Mouse (Mus musculus) midbrain, embryonic 10.5 days (tissue): ENCODE results near the gene Bpifb3. TPM values are rescaled to one million over a fixed set of nuclear protein-coding genes. Genes with fewer than 3 reads are reported as not detected.

Experiments
- DNase-seq: peaks from one replicate; pipeline ENCODE4 v3.0.0-alpha.2; 2017; ENCODE audit warnings: low spot score
- H3K27ac ChIP-seq: fragments of 300-500 bp; sonication (generic); replicated peaks from 2 replicates; pipeline ENCODE4 v1.5.1; 2016; ENCODE audit warnings: mild to moderate bottlenecking
- H3K27me3 ChIP-seq: fragments of 300-500 bp; sonication (generic); 2 replicates; pipeline ENCODE4 v1.6.1; 2016; ENCODE audit warnings: low read depth, mild to moderate bottlenecking; ENCODE audit not compliant: poor library complexity, severe bottlenecking
- H3K36me3 ChIP-seq: fragments of 300-500 bp; sonication (generic); 2 replicates; pipeline ENCODE4 v1.6.1; 2016; ENCODE audit warnings: mild to moderate bottlenecking, moderate library complexity
- H3K4me1 ChIP-seq: fragments of 300-500 bp; sonication (generic); 2 replicates; pipeline ENCODE4 v1.6.1; 2016
- H3K4me3 ChIP-seq: fragments of 300-500 bp; sonication (generic); 2 replicates; pipeline ENCODE4 v1.5.1; 2016; ENCODE audit warnings: mild to moderate bottlenecking, moderate library complexity
- H3K9me3 ChIP-seq: fragments of 300-500 bp; sonication (generic); replicated peaks from 2 replicates; pipeline ENCODE4 v1.6.1; 2016; ENCODE audit warnings: mild to moderate bottlenecking
- WGBS: fragments of 180-500 bp; shearing (Covaris S2); methylation state at CpG from one replicate; pipeline ENCODE4 v1.1.7; 2016; 5-methylcytosine and 5-hydroxymethylcytosine counted together
- polyA plus RNA-seq: library from polyadenylated mRNA; unstranded; fragments of >200 nt; fragmentation: Nextera tagmentation; extraction: Ambion mirVana; gene quantifications from 2 replicates; pipeline ENCODE4 v1.2.1, GENCODE M21; 2016

Bpifb3 gene
- polyA plus RNA-seq, 1 experiment from 2014 or later: not detected

DNA sequence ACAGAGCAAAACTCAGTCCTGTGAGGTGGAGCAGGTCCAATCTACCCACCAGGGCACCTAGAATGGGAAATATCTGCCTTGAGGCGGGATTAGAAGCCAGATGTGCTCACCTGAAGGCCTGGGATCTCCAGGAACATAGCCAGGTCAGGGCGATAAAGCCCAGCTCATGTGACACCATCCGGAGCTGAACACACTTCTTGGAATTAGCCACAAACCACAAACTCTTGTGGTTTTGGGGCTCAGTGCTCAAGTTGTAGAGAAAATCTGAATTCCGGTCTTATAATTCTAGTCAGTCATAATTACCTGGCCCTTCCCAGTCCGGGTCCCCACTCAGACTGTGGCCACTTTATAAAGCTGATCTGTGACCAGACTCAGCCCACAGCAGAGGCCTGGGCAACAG is 19.8 kb downstream of the Bpifb3 start, which contains the start of gene Bpifb4:
Bpifb4 (plus strand) TSS at position 370 of the 400 bp plus-strand sequence.
- Histone ChIP-seq H3K4me1 (no peaks in the 10 kb centered on the region), H3K4me3 (no peak within 1 kb of the TSS)
- WGBS: 91% methylated on average over 5 of the region's 5 CpGs

DNA sequence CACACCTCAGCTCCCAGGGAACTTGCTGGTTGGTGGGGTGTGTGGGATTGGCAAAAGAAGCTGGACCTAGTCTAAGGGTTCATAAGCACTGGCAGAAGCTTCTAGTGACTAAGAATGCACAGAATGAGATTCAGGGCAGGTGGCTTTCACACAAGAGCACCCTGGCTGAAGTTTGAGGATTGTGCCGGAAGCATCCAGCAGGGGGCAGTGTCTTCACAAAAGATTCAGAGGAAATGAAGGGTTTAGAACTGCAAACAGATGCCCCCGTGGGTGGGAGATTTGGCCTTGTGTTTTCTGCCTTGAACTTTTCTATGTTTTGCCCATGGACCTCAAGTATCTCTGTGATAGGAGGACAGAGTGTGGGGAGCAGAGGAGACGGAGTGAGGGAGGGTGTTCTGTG is 25.5 kb downstream of the Bpifb3 start:
- H3K9me3 ChIP-seq: no peaks in the 10 kb centered on the region
- no peak overlapping the region for H3K4me3 ChIP-seq
- peak; percentile 54 for DNase-seq
- no peaks in the 10 kb centered on the region for H3K36me3 ChIP-seq
- H3K27me3 ChIP-seq: no peaks in the 10 kb centered on the region
- peaks cover 7% of the 10 kb centered on the region for H3K4me1 ChIP-seq
- no peak overlapping the region for H3K27ac ChIP-seq
- WGBS: 39% methylated on average over 3 of the region's 3 CpGs

More for the DNA sequence above, 19.8 kb downstream of the Bpifb3 start, which contains the start of gene Bpifb4:
- no peaks in the 10 kb centered on the region for H3K36me3 ChIP-seq
- H3K9me3 ChIP-seq: no peaks in the 10 kb centered on the region
- no peak within 1 kb of the TSS for H3K27ac ChIP-seq
- no peak for DNase-seq
- H3K27me3 ChIP-seq: no peaks in the 10 kb centered on the region

- no peak overlapping the region for H3K4me3 ChIP-seq
- DNase-seq: no peak
- H3K36me3 ChIP-seq: no peaks in the 10 kb centered on the region
- no peaks in the 10 kb centered on the region for H3K9me3 ChIP-seq
- H3K27ac ChIP-seq: no peak overlapping the region
- 91% methylated on average over 8 of the region's 8 CpGs for WGBS
- peaks cover 7% of the 10 kb centered on the region for H3K4me1 ChIP-seq
- H3K27me3 ChIP-seq: no peaks in the 10 kb centered on the region
These were observed 26.5 kb downstream of the Bpifb3 start for GRCm38 (mm10) chr2:153944567-153944966.

DNA sequence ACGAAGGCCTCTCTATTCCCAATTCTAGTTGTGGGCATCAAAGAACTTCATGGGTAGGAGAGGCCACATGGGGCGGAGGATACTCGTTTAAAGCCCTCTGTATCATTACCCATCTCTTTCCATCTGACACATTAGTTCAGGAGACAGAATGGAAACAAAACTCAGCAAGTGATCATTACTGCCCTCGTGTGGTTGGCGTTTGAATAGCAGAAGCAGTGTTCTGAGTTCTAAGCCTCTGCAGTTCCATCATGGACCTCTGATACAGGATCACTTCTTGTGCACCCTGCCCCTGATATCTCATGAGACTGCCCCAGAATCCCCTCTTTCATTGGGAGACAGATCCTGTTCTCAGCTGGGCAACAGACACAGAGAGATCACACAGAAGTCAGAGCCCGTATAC is 34.9 kb downstream of the Bpifb3 start:
- Histone ChIP-seq H3K36me3 (no peaks in the 10 kb centered on the region), H3K4me3 (no peak overlapping the region), H3K27me3 (no peaks in the 10 kb centered on the region), H3K27ac (no peak overlapping the region), H3K4me1 (0 out of 2 replicates have a peak, but pooled peaks cover 4% of the 10 kb centered on the region), H3K9me3 (no peaks in the 10 kb centered on the region)
- DNase-seq: peak; percentile 67
- 26% methylated on average over 6 of the region's 6 CpGs for WGBS

DNA sequence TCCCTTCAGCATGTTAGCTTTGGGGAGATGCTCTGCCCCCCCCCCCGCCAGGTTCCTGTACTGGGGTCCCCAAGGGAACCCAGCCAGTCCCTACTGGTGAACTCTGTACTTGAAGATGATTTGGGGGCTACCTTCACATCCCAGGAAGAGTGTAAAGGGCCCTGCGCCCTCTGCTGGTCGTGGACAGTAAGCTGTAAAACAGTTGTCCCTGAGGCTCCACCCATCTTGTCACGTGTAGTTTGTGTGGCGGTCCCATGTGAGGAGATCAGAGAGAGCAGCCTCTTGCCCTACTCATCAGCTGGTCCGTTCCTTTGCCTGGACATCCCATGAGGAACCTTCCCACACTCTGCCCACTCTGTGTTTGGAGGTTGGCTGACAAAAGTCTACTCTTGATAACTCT is 35.8 kb downstream of the Bpifb3 start:
- DNase-seq: peak; percentile 75
- Histone ChIP-seq H3K9me3 (no peaks in the 10 kb centered on the region), H3K4me3 (peak overlapping the region; percentile 28), H3K27ac (no peak overlapping the region), H3K4me1 (0 out of 2 replicates have a peak, but pooled peaks cover 4% of the 10 kb centered on the region), H3K27me3 (no peaks in the 10 kb centered on the region), H3K36me3 (no peaks in the 10 kb centered on the region)
- 8% methylated on average over 6 of the region's 6 CpGs for WGBS

- WGBS: 84% methylated on average over 4 of the region's 4 CpGs
These were observed 44.8 kb downstream of the Bpifb3 start for GRCm38 (mm10) chr2:153962821-153963331.

GRCm38 (mm10) chr2:153963334-153963733 is 45.3 kb downstream of the Bpifb3 start:
- Histone ChIP-seq H3K36me3 (no peaks in the 10 kb centered on the region), H3K4me1 (no peaks in the 10 kb centered on the region), H3K27ac (no peak overlapping the region), H3K27me3 (no peaks in the 10 kb centered on the region), H3K4me3 (no peak overlapping the region), H3K9me3 (no peaks in the 10 kb centered on the region)
- no peak for DNase-seq
- 100% methylated on average over 1 of the region's 1 CpGs for WGBS

More at GRCm38 (mm10) chr2:153962821-153963331, 44.8 kb downstream of the Bpifb3 start:
- Histone ChIP-seq H3K27ac (no peak overlapping the region), H3K36me3 (no peaks in the 10 kb centered on the region), H3K4me3 (no peak overlapping the region), H3K4me1 (no peaks in the 10 kb centered on the region), H3K27me3 (no peaks in the 10 kb centered on the region), H3K9me3 (no peaks in the 10 kb centered on the region)
- DNase-seq: no peak

DNA sequence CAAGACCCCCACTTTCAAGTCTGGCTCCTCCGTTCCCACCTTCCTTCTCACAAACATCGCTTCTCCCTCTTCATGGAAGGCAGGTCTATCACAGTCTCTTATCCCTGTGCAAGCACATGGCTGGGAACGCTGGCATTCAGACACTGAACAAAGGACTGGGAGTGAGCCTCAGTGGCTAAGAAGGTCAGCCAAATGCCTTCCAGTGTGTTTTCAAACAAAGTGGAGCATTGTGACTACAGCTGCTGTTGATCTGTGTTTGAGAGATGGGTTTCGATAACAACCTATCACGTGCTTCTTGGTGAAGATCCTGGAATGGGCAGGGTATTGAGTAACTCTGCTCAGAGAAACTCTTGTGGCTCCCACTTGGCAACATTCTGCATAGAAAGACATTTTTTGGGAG is 52.2 kb downstream of the Bpifb3 start:
- DNase-seq: no peak
- Histone ChIP-seq H3K4me3 (no peak overlapping the region), H3K36me3 (no peaks in the 10 kb centered on the region), H3K4me1 (no peaks in the 10 kb centered on the region), H3K27me3 (no peaks in the 10 kb centered on the region), H3K9me3 (no peaks in the 10 kb centered on the region), H3K27ac (no peak overlapping the region)
- WGBS: 74% methylated on average over 5 of the region's 5 CpGs

- no peak within 1 kb of the TSS for H3K4me3 ChIP-seq
- WGBS: 90% methylated on average over 5 of the region's 5 CpGs
- no peaks in the 10 kb centered on the region for H3K9me3 ChIP-seq
- no peaks in the 10 kb centered on the region for H3K4me1 ChIP-seq
- no peak for DNase-seq
- no peaks in the 10 kb centered on the region for H3K27me3 ChIP-seq
- no peaks in the 10 kb centered on the region for H3K36me3 ChIP-seq
- no peak within 1 kb of the TSS for H3K27ac ChIP-seq
These were observed 56.6 kb downstream of the Bpifb3 start, which contains the start of gene Bpifa6 for GRCm38 (mm10) chr2:153974582-153974981. Gene Bpifa6, plus strand, starts transcription at chr2:153974945.

Other genes with a start within 250 kb of the Bpifb3 start
- gene Dnmt3c, start 221.6 kb upstream of the Bpifb3 start, polyA plus RNA-seq: 0.06 TPM in 1 of 2 replicates, not detected in the other
- 341 and 354 TPM in 2 replicates for gene Mapre1, start 177.0 kb upstream of the Bpifb3 start, polyA plus RNA-seq
- gene Efcab8, start 138.3 kb upstream of the Bpifb3 start, polyA plus RNA-seq: not detected in 2 replicates
- gene Sun5, start 47.1 kb upstream of the Bpifb3 start, polyA plus RNA-seq: not detected in 2 replicates
- not detected in 2 replicates for gene Bpifb2, start 43.2 kb upstream of the Bpifb3 start, polyA plus RNA-seq
- gene Bpifb6, start 17.8 kb upstream of the Bpifb3 start, polyA plus RNA-seq: not detected in 2 replicates
- 0.10 TPM in 1 of 2 replicates, not detected in the other for gene Bpifb4, start 20.0 kb downstream of the Bpifb3 start, polyA plus RNA-seq
- not detected in 2 replicates for gene Bpifa6, start 56.7 kb downstream of the Bpifb3 start, polyA plus RNA-seq
- not detected in 2 replicates for gene Bpifa2, start 90.0 kb downstream of the Bpifb3 start, polyA plus RNA-seq
- gene Bpifa3, start 212.1 kb downstream of the Bpifb3 start, polyA plus RNA-seq: not detected in 2 replicates
- gene Bpifa1, start 224.7 kb downstream of the Bpifb3 start, polyA plus RNA-seq: not detected in 2 replicates
- gene Bpifa5, start 244.4 kb downstream of the Bpifb3 start, polyA plus RNA-seq: not detected in 2 replicates